Mouse (Mus musculus) cerebellum, adult 2 months (tissue): Measurements from ENCODE around the gene Pde3a.

ENCODE experiments used
- CTCF ChIP-seq: fragments of 200-500 bp; IDR thresholded peaks from 2 replicates; pipeline ENCODE4 v1.5.1; 2011; ENCODE audit warnings: low read depth, mild to moderate bottlenecking, control low read depth, low read length, moderate library complexity, borderline replicate concordance; ENCODE audit not compliant: insufficient read depth
- POLR2A ChIP-seq: fragments of 200-500 bp; IDR thresholded peaks from 2 replicates; pipeline ENCODE4 v1.6.1; 2011; ENCODE audit warnings: low read length, control low read depth, borderline replicate concordance; ENCODE audit not compliant: insufficient read depth

GRCm38 (mm10) chr6:141381473-141381872 lies 132.4 kb downstream of the Pde3a start:
- TF ChIP-seq CTCF (no peak), POLR2A (no peak)
